Mouse (Mus musculus) adrenal gland, postnatal 0 days (tissue): ENCODE results near the gene Krt33a. TPM values are rescaled to one million over a fixed set of nuclear protein-coding genes. Genes with fewer than 3 reads are reported as not detected.

Source experiments
- polyA plus RNA-seq: library from polyadenylated mRNA; unstranded; fragments of >200 nt; fragmentation: Nextera tagmentation; extraction: Ambion mirVana; gene quantifications from 2 replicates; pipeline ENCODE4 v1.2.1, GENCODE M21; 2015

The Krt33a gene
- not detected in 2 replicates for polyA plus RNA-seq

GRCm38 (mm10) chr11:100016112-100016511 lies at the start of gene Krt33a:
TSS of gene Krt33a (minus strand) at chr11:100016212.

GRCm38 (mm10) chr11:100050451-100050850 lies 34.4 kb upstream of the Krt33a start, which contains the start of gene Krt31:
TSS of gene Krt31 (minus strand) at chr11:100050551.

GRCm38 (mm10) chr11:100041454-100041853 lies 25.4 kb upstream of the Krt33a start, which contains the start of gene Krt34:
TSS of gene Krt34 (minus strand) at chr11:100041554.

GRCm38 (mm10) chr11:100029768-100030167 lies 13.8 kb upstream of the Krt33a start, which contains the start of gene Krt33b:
TSS of gene Krt33b (minus strand) at chr11:100029868.

GRCm38 (mm10) chr11:99993620-99994383 lies 22.2 kb downstream of the Krt33a start, which contains the start of gene Krtap17-1:
TSS of gene Krtap17-1 (minus strand) at chr11:99993994.

GRCm38 (mm10) chr11:99986180-99986647 lies 29.8 kb downstream of the Krt33a start, which contains the start of gene Krtap16-1:
TSS of gene Krtap16-1 (minus strand) at chr11:99986597.

GRCm38 (mm10) chr11:99978953-99979352 lies 37.1 kb downstream of the Krt33a start, which contains the start of gene Krtap29-1:
TSS of gene Krtap29-1 (minus strand) at chr11:99979053.

Other genes starting within 250 kb of the Krt33a start
- gene Gm11595, start 243.3 kb downstream of the Krt33a start, polyA plus RNA-seq: not detected in 2 replicates
- not detected in 2 replicates for gene Krtap4-8, start 235.5 kb downstream of the Krt33a start, polyA plus RNA-seq
- not detected in 2 replicates for gene Krtap4-9, start 231.0 kb downstream of the Krt33a start, polyA plus RNA-seq
- gene Gm11596, start 222.7 kb downstream of the Krt33a start, polyA plus RNA-seq: not detected in 2 replicates
- not detected in 2 replicates for gene Gm11569, start 217.3 kb downstream of the Krt33a start, polyA plus RNA-seq
- not detected in 2 replicates for gene Gm11554, start 211.8 kb downstream of the Krt33a start, polyA plus RNA-seq
- gene Krtap4-13, start 206.3 kb downstream of the Krt33a start, polyA plus RNA-seq: not detected in 2 replicates
- gene Gm11564, start 200.5 kb downstream of the Krt33a start, polyA plus RNA-seq: not detected in 2 replicates
- gene 2300003K06Rik, start 178.1 kb downstream of the Krt33a start, polyA plus RNA-seq: not detected in 2 replicates
- not detected in 2 replicates for gene Krtap4-16, start 164.6 kb downstream of the Krt33a start, polyA plus RNA-seq
- gene Gm11568, start 158.3 kb downstream of the Krt33a start, polyA plus RNA-seq: not detected in 2 replicates
- not detected in 2 replicates for gene Gm11559, start 151.7 kb downstream of the Krt33a start, polyA plus RNA-seq
- not detected in 2 replicates for gene Krtap9-1, start 142.8 kb downstream of the Krt33a start, polyA plus RNA-seq
- not detected in 2 replicates for gene Gm11567, start 137.0 kb downstream of the Krt33a start, polyA plus RNA-seq
- not detected in 2 replicates for gene Krtap31-1, start 108.3 kb downstream of the Krt33a start, polyA plus RNA-seq
- not detected in 2 replicates for gene Gm11565, start 101.5 kb downstream of the Krt33a start, polyA plus RNA-seq
- gene Krtap31-2, start 79.9 kb downstream of the Krt33a start, polyA plus RNA-seq: not detected in 2 replicates
- gene Krtap9-5, start 67.7 kb downstream of the Krt33a start, polyA plus RNA-seq: not detected in 2 replicates
- not detected in 2 replicates for gene Krtap29-1, start 37.2 kb downstream of the Krt33a start, polyA plus RNA-seq
- gene Krtap16-1, start 29.6 kb downstream of the Krt33a start, polyA plus RNA-seq: not detected in 2 replicates
- gene Krtap17-1, start 22.2 kb downstream of the Krt33a start, polyA plus RNA-seq: not detected in 2 replicates
- not detected in 2 replicates for gene Krt33b, start 13.7 kb upstream of the Krt33a start, polyA plus RNA-seq
- not detected in 2 replicates for gene Krt34, start 25.3 kb upstream of the Krt33a start, polyA plus RNA-seq
- gene Krt31, start 34.3 kb upstream of the Krt33a start, polyA plus RNA-seq: not detected in 2 replicates
- not detected in 2 replicates for gene Krt32, start 72.0 kb upstream of the Krt33a start, polyA plus RNA-seq
- not detected in 2 replicates for gene Krt35, start 80.0 kb upstream of the Krt33a start, polyA plus RNA-seq
- 0.12 and 0.14 TPM in 2 replicates for gene Krt36, start 89.4 kb upstream of the Krt33a start, polyA plus RNA-seq
- gene Krt13, start 105.4 kb upstream of the Krt33a start, polyA plus RNA-seq: 0.33 and 5.9 TPM in 2 replicates
- gene Krt15, start 119.7 kb upstream of the Krt33a start, polyA plus RNA-seq: 0.66 and 2.0 TPM in 2 replicates
- 37.9 and 40.8 TPM in 2 replicates for gene Krt19, start 132.5 kb upstream of the Krt33a start, polyA plus RNA-seq
- gene Krt9, start 177.0 kb upstream of the Krt33a start, polyA plus RNA-seq: 0.08 TPM in 1 of 2 replicates, not detected in the other
- 9.3 and 9.4 TPM in 2 replicates for gene Krt14, start 191.3 kb upstream of the Krt33a start, polyA plus RNA-seq
- gene Krt16, start 232.7 kb upstream of the Krt33a start, polyA plus RNA-seq: not detected in 2 replicates
- gene Krt17, start 244.8 kb upstream of the Krt33a start, polyA plus RNA-seq: 0.72 and 0.82 TPM in 2 replicates